Mouse (Mus musculus) monocyte, adult 5-6 weeks (primary cell): Measurements from ENCODE around the gene Tbx6. TPM values are rescaled to one million over a fixed set of nuclear protein-coding genes. Genes with fewer than 3 reads are reported as not detected.

Experiments
- ATAC-seq: fragments of 153-309, 156-312 bp; replicated peaks from 2 replicates; pipeline ENCODE4 v1.8.0; 2017; ENCODE audit warnings: mild to moderate bottlenecking; ENCODE audit not compliant: low TSS enrichment, insufficient number of reproducible peaks, severe bottlenecking, poor library complexity, low FRiP score
- total RNA-seq: library from RNA; stranded (forward); fragments of 200-1000, 200-491, 200-594 nt; gene quantifications from 3 replicates; pipeline ENCODE4 v1.2.3, GENCODE M21; 2017

The Tbx6 gene
- total RNA-seq, 1 experiment from 2014 or later: 2.0 TPM

DNA sequence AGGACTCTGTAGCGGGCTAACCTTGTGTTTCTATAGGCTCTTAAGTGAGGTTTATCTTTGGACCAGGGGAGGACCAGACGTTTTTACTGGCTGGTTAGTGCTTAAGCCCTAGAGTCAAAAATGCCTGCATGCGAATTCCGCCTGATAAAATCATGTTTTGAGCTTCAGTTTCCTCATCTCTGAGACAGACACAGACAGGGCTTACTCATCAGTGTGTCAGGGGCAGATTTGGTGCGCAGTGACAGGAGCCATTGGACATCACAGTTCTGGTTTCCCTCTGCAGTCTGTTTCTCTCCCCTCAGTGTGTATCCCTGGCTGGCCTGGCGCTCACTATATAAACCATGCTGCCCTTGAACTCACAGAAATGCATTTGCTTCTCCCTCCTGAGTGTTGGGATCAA is 21.9 kb downstream of the Tbx6 start:
- ATAC-seq: no peak

DNA sequence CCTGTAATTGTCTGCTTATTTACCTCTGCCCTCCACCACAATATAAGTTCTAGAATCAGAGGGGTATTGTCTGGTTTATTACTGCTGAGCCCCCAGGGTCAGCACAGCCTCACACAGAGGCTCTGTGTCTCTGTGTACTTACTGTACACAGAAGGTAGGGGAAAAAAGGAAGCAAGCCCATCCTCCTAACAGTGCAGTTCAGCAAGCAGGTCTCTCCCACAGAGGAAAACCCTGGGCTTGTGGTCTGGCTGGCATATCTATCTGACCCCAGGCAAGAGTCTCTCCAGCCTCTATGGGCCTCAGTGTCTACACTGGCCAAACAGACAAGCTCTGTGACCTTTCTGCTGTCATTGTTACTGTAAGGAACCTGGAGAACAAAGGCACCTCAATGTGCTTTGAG is 22.5 kb downstream of the Tbx6 start:
- ATAC-seq: no peak

DNA sequence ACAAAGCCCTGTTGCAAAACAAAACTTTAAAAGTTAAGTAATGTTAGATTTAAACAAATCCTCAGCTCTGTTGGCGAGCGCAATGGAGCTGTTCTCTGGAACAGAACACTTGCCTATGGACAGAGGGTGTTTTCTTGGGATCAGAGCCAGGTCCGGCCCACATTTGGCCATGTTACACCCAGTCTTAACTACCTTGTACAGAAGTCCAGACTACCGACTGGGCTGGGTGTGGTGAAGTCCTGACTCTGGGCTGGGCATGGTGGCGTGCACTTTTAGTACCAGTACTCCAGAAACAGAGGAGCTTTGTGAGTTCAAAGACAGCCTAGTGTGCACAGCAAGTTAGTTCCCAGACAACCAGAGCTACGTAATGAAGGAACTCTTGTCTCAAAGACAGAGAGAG is 25.7 kb downstream of the Tbx6 start:
- ATAC-seq: no peak

DNA sequence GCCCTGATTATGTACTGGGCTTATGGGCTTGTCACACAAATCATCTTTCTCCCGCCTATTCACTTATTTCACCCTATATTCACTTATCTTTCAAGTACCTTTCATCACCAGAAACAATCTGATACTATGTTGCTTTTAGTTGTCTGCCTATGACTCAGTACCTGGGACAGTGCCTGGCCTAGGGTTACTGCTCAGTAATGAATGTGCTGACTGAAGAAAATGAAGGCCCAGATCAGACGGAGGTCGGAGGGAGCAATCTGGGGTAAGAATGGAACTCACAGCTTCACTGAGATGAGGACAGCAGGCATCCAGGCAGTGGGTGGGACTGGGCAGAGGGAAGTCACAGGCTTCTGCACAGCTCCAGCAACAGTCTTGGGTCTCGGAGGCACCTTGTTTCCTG is 26.1 kb downstream of the Tbx6 start:
- no peak for ATAC-seq

DNA sequence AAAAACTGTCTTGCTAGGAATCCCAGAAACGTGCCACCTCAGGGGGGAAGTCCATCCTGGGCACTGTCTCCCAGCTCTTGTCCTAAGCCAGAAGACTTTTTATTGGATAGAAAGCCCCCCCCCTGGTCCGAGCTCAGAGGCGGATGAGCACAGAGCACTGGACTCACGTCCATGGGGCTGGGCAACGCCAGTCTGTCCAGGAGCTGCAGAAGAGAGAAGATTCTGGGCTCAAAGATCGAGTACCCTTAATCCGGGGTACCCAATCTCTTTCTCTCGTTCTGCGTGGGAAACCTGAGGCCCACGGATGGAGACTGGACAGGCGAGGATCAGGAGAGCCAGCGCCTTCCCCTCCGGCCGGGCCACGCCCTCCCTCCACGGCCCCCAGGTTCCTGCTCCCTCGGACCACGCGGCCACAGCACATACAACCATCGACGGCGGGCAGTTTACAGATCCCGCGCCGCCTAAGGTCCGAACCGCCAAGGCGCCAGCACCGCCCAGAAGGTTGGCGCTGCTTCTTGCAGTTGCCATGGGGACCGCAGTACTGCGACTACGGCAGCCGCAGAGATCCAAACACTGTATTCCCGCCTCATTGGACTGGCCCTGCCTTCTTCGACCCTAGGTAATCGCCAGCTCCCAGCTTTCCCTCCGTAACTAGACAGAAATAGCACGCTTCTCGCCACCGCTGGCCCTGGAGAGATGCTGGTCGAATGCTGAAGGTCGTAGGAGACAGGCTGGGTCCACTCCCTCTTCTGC is 27.6 kb downstream of the Tbx6 start:
- ATAC-seq: peak; percentile 69

DNA sequence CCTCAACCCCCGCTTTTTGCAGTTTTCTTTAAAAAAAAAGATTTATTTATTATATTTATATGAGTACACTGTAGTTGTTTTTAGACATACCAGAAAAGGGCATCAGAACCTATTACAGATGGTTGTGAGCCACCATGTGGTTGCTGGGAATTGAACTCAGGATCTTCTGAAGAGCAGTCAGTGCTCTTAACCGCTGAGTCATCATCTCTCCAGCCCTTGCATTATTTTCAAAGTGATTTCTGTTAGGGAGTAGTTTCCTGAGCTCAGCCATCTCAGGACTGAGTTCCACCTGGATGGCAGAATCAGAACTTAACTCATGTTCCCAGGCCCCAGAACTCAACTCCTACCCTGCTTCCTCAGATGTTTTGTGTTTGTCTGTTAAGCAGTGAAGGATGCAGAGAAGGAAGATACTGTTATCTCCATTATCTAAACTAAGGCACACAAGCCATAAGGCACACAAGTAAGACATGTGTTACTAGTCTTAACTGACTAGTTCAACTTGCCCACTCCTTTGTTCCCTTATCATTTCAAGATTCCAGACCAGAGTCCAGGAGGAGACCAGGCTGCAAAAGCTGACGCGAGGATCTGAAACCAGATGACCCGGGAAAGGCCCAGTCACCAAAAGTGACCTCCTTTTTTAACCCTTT is 28.6 kb downstream of the Tbx6 start:
- no peak for ATAC-seq

DNA sequence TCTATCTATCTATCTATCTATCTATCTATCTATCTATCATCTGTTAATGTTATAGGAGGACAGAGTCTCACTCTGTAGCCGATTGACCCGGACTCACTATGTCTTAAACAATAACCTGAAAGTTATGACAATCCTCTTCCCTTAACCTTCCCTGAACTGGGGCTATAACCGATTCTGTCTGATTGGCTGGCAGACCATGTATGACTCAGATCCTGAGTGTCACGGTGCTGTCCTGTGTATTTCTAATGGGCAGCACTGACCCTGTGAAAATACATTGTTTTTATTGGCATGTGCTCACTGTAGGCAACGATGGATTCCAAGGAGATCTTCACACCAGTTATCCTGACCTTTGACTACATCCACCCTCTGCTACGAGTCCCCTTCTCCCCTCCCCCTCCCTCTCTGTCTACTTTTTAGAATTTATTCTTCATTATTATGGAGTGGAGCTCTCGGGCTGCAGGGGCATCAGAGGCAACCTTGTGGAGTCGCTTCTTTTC is 34.5 kb downstream of the Tbx6 start:
- no peak for ATAC-seq

DNA sequence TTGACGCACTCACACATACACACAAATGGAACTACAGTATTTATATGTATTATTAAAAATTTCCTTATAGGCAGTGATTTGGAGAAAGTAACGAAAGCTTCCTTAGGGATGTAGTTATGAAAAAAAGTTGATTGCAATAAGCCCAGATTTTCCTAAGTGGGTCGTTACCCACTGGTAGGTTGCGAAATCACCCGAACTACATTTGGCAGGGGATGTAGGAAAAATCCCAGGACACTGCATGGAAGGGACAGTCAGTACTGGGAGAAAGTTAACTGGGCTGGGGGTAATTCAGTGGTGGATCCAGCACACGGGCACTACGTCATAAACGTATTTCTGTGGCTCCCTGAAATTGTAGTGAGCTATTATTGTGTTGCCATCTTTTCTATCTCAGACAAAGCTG is 35.2 kb downstream of the Tbx6 start:
- ATAC-seq: no peak

DNA sequence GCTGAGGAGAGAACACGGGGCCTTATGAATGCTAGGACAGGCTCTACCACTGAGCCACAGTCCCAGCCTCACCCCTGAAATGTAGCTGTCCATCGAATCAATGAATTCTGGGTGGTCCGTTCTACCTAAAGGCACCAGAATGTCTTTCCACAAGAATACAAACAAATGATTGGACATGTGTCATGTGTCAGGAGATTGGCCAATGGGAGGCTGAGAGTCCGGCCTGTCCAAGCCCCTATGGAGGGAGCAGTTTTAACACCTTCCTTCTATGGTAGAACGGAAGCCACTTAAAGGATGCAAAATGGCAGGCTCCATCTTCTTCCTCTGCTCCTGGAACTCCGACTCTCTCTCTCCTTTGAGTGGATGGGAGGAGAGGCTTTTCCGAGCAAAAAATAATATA is 36.3 kb downstream of the Tbx6 start:
- ATAC-seq: no peak

DNA sequence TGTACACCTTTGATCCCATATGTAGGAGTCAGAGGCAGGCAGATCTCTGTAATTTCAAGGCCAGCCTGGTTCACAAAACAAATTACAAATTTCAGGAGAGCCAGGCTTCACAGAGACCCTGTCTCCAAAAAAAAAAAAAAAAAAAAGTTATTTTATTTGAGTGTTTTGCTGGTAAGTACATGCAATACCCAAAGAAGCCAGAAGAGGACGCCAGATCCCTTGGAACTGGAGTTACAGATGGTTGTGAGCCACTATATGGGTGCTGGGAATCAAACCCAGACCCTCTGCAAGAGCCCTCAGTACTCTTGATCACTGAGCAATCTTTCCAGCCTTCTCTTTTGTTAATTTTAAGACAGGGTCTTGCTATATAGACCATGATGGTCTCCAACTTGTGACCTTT is 37.5 kb downstream of the Tbx6 start:
- ATAC-seq: no peak

DNA sequence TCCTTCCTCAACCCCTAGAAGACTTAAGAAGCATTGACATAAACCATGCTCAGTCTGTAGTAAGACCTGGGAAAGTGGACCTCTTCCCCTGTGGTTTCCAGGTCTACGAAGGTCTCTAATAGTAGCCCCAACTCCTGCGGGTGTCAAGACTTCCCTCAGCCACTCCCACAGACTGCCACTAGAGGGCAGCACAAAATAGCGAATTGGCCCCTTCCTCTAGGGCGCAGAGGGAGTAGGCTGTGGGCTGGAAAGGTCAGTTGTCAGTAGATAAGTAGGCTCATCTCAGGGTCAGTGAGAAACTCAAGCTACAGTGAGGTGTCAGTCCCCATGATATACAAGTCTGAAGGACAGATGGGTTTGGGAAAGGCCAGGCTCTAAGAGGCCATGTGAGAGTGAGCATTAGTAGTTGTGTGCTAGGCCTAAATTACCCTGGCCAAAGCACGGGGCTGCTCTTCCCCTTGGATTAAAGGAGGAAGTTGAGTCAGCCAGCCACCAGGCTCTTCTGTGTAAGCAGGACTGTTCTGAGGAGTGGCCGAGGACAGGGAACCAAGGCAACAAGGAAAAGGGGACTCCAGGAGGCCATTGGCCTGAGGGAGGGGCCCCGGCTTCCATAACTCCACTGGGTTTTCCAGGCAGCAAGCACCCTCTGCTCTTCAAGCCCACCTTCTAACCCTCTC is 40.7 kb downstream of the Tbx6 start:
- ATAC-seq: peak; percentile 89

DNA sequence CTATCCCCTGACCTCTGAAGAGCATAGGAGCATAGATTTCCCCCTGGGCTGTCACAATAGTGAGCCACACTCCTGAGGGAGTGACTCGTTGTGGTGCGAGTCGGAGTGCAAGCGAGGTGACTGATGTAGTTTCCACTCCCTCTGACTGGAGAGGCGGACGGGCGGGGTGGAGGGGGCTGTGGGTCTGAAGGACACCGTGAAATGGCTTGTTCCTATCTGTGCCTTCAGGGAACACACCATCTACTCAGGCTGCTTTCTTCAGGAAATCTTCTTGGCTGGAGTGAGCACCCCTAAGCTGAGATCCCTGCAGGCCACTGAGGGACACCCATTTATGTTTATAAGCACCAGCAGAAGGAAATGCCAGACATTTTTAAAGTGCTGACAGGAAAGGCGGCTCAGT is 41.5 kb downstream of the Tbx6 start:
- no peak for ATAC-seq

DNA sequence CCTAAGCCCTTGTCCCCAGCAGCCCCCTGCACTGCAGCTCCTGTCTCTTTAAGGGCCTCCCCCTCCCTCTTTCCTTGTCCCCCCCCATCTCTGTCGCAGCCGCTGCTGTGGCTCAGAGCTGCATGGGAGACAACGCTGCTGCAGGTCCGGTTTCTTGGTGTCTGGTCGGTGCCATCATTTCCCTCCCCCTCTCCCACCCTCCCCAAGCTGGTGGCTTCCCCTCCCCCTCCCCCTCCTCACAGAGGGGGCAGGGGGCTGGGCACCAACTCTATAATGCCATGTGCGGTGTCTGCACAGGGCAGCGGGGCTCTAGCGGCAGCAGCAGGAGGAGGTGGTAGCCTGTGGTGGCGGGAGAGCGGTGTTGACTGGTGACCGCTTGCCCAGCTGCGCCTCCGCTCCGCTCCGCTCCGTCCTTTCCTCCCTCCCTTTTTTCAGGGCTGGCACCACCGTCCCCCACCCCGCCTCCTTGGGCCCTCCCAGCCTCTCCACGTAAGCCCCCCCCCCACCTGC is 42.0 kb downstream of the Tbx6 start:
- no peak for ATAC-seq

DNA sequence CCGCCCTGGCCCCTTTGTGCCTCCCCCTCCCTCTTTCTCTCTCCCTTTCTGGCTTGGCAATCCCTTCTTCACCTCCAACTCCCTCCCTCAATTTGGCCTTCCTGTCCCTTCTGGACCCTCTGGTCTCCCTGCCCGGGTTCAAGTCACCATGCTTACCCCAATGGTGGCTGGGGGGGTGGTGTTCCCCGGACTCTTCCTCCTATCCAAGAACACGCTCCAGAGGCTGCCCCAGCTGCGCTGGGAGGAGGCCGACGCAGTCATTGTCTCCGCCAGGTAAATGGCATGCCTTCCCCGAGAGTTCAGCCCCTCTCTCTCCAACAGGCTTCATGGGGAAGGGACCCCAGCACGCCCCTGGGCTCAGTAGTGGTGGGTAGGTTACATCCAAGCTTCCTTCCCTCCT is 42.7 kb downstream of the Tbx6 start:
- ATAC-seq: no peak

DNA sequence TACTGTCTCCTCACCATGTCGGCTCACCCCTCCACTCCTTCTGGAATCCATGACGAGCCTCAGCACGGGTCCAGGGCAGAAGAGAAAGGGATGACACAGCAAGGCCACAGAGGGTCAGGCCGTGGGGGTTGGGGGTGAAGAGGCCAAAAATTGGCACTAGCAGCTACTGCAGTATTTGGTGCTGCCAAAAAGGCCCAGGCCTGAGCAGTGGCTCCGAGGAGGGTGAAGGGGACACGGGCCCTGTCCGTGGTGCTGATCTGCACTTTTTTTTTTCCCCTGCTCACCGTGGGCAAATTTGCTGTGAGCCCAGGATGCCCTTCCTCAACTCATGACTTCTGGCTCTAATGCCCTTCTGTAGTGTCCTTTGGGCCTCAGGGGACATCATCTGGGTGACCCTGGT is 44.1 kb downstream of the Tbx6 start:
- ATAC-seq: no peak

DNA sequence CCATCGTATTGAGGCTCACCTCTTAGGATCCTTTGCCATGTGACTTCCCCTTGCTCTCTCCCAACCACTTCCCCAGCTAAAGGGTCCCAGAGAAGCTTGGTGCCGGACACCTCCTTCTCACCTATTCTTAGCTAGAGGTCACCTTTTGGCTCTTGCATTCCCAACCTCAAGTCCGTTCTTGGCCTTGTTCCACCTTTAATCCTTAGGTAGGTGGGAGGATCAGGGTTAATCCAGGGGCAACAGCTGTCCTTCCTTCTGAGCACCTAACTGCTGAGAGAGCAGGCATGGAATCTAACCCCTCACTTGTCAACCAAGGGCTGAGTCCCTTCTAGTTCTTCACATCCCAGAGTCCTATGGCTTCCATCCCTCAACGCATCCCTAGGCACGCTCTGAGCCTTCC is 44.7 kb downstream of the Tbx6 start:
- no peak for ATAC-seq

DNA sequence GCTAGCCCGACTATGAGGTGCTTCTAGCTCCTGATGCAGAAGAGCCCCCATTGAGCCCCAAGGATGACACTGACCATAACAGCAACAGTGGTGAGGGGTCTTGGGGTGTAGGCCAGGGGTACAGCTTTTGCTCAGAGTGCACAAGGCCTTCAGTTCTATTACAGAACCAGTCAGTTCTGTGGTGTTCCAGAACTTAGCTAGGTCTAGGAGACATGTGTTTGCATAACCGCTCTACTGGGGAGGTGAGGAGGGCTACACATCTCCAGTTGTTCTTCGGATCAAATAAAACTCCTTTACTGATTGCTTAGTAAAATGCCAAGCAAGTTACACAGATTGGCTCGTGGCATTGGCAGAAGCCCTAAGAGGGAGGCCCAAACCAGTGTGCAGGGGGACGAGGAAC is 50.3 kb downstream of the Tbx6 start, which contains the start of gene 4930451I11Rik:
Gene 4930451I11Rik (minus strand): TSS at position 101 of the 400 bp plus-strand sequence.
- no peak; the same call in 1 of the 2 replicates for ATAC-seq

DNA sequence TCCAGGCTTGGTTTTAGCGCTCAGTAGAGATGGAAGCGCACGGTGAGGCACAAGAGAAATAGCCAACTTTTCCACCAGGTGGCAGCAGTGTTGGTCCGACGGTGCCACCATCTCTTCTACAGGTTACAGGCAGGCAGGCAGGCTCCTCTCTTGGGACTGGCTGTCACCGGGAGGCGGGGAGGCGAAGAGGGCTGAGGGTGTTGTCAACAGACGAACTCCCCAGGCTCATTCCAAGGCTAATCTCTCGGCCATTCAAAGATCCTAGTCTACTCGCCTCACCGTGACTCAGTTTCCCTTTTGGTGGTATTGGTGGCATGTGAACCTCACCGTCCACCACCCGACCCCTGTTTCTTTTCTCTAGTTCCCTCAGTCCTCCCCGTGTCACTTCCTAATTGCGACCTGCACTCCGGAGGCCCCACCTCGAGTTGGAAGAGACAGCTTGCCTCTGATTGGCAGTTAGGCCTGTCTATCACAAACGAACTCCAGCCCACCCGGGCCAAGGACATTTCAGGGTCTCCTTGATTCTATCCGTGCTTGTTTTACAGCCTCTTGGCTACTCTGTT is 50.8 kb downstream of the Tbx6 start:
- peak; percentile 88 for ATAC-seq

DNA sequence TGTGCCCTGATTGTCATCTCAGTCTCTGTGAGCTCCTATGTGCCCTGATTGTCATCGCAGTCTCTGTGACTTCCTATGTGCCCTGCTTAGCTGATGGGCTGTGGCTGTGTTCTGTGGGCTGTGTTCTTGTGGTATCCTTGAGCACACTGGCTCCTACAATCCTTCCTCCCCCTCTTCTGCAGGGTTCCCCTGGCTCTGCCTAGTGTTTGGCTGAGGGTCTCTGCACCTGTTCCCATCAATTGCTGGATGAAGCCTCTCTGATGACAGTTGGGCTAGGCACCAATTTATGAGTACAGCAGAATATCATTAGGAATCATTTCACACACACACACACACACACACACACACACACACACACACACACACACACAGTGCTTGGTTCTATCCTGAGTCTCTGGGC is 52.0 kb downstream of the Tbx6 start:
- ATAC-seq: no peak
